Mouse (Mus musculus) thymus, adult 18-20 months (tissue): ENCODE results near the gene Gm8947.

Experiments
- DNase-seq, 2 experiments: peaks; one replicate each; pipeline ENCODE4 v3.0.0; 2022; ENCODE audit warnings: mixed read lengths in 2 of 2

Gene Gm8947

DNA sequence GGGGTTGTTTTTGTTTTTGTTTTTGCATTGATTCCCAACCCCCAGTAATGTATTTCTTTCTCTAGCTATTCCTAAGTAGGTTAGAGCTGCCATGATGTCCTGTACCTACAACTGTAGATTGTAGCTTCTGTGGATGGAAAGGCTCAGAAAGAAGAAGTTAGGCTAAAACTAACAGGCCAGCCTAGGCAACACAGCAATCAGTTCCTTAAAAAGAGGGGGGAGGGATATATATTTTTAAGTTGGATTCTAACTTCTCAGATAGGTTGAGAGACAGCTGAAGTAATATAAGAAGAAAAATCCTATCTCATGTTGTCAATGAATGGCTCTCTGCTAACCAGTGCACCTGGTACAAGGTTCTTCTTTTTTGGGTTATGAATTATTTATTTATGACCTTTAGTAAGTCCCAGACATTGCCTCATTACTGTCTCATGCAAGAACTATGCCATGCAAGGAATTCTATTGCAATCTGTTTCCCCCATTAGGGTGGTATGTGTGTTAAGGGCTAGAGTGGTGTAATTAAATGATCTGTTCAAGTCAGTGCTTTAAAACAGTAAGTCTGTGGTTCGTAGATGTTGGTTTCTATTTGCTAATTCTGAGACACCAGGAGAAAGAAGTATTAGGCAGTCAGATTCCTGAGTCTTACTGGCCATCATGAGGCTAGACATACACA, 36.3 kb downstream of the Gm8947 start:
- no peak for DNase-seq

GRCm38 (mm10) chr1:151232346-151232745, 40.2 kb downstream of the Gm8947 start:
- no peak for DNase-seq

- no peak for DNase-seq
These were observed 41.6 kb downstream of the Gm8947 start for GRCm38 (mm10) chr1:151233756-151234155.

- DNase-seq: no peak
These were observed 43.4 kb downstream of the Gm8947 start for GRCm38 (mm10) chr1:151235574-151235973.

DNA sequence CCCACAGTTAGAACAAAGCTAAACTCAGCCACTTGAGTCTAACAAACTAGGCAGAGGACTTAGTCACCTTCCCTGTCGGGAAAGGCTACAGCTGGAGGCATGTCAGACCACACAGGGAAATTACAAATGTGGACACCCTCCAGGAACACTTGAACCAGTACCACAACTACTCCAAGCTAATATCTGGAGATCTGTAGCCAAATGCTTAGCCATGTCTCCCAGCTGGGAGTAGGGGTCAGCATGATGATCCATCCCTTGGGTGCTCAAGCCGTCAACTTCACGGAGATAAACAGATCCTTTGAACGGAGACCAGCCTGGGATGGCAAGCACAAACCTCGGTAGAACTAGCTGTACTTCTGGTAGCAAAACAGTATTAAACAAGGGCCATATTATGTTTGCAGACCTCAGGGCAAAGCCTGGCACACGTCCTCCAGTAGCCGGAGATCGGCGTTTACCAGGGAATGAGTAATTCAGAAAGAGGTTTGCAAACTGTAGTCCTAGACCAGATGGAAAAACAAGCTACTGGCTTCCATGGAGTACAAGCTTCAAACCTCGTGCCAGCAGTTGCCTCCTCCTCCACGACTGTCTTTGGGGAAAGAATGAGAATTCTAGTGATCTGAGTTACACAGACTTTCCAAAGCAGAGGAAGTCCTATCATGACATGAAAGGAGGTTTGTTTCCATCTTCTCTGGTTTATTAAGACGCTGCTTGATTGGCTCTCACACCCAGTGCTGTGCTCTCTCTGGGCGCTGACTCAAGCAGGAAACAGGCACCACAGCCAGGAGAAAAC, 44.2 kb downstream of the Gm8947 start:
- no peak for DNase-seq

- no peak for DNase-seq
These were observed 45.6 kb downstream of the Gm8947 start for GRCm38 (mm10) chr1:151237780-151238179.

GRCm38 (mm10) chr1:151243332-151243731, 51.2 kb downstream of the Gm8947 start:
- no peak for DNase-seq
